Mouse (Mus musculus) neural tube, embryonic 11.5 days (tissue): ENCODE results near the gene Rps27rt. TPM values are rescaled to one million over a fixed set of nuclear protein-coding genes. Genes with fewer than 3 reads are reported as not detected.

ENCODE experiments used
- ATAC-seq: fragments of 200-750 bp; cut with Nextera tagmentation; 2 replicates; pipeline ENCODE4 v1.8.0; 2017; ENCODE audit warnings: moderate number of reproducible peaks, mild to moderate bottlenecking, moderate TSS enrichment, moderate library complexity; ENCODE audit not compliant: insufficient read depth, low FRiP score, low TSS enrichment
- DNase-seq: peaks from one replicate; pipeline ENCODE4 v3.0.0-alpha.2; 2015; ENCODE audit warnings: low spot score
- H3K27ac ChIP-seq: fragments of 300-500 bp; sonication (generic); 2 replicates; pipeline ENCODE4 v1.5.1; 2014; ENCODE audit warnings: low read depth, mild to moderate bottlenecking, low read length
- H3K27me3 ChIP-seq: fragments of 300-500 bp; sonication (generic); 2 replicates; pipeline ENCODE4 v1.6.1; 2014; ENCODE audit warnings: mild to moderate bottlenecking, low read length, mixed read lengths; ENCODE audit not compliant: control insufficient read depth, insufficient read depth
- H3K36me3 ChIP-seq: fragments of 300-500 bp; sonication (generic); 2 replicates; pipeline ENCODE4 v1.6.1; 2014; ENCODE audit warnings: mild to moderate bottlenecking, low read length, moderate library complexity, mixed read lengths; ENCODE audit not compliant: control insufficient read depth, insufficient read depth
- H3K4me1 ChIP-seq: fragments of 300-500 bp; sonication (generic); 2 replicates; pipeline ENCODE4 v1.6.1; 2014; ENCODE audit warnings: low read length, mixed read lengths; ENCODE audit not compliant: control insufficient read depth, insufficient read depth
- H3K4me2 ChIP-seq: fragments of 300-500 bp; sonication (generic); 2 replicates; pipeline ENCODE4 v1.6.1; 2014; ENCODE audit warnings: low read depth, mild to moderate bottlenecking, moderate library complexity
- H3K4me3 ChIP-seq: fragments of 300-500 bp; sonication (generic); 2 replicates; pipeline ENCODE4 v1.5.1; 2014; ENCODE audit warnings: low read depth, low read length
- H3K9ac ChIP-seq: fragments of 300-500 bp; sonication (generic); 2 replicates; pipeline ENCODE4 v1.6.1; 2014; ENCODE audit warnings: mild to moderate bottlenecking, low read length
- H3K9me3 ChIP-seq: fragments of 300-500 bp; sonication (generic); 2 replicates; pipeline ENCODE4 v1.6.1; 2016; ENCODE audit warnings: low read length; ENCODE audit not compliant: control insufficient read depth
- WGBS: fragments of 180-500 bp; shearing (Covaris S2); extraction: QIAGEN DNeasy Blood & Tissue Kit; methylation state at CpG from one replicate; pipeline ENCODE4 v1.1.7; 2014; 5-methylcytosine and 5-hydroxymethylcytosine counted together
- polyA plus RNA-seq: library from polyadenylated mRNA; unstranded; fragments of >200 nt; fragmentation: Nextera tagmentation; extraction: Ambion mirVana; gene quantifications from 2 replicates; pipeline ENCODE4 v1.2.1, GENCODE M21; 2014

Gene Rps27rt
- polyA plus RNA-seq, 1 experiment from 2014 or later, result 307 TPM

DNA sequence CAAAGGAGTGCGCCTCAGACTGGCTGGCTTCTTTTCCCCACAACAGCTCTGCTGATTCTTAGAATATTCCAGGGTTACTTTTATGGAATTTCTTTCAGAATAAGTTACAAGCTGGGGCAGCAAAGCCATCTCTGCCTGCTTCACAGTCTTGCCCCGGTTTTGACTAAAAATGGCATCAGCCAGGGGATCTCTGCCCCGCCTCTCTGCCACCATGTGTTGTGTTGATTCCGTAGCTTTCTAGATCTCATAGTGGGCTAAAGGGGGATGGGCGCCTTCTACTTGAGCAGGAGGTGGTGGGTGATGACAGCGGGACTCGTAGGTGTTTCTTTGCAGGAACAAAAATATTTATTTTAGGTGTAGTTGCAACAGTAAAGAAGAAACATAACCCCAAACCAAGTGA lies 25.7 kb upstream of the Rps27rt start:
- Histone ChIP-seq H3K27me3 (no peaks in the 10 kb centered on the region), H3K4me3 (no peak overlapping the region), H3K4me2 (no peak overlapping the region), H3K36me3 (no peaks in the 10 kb centered on the region), H3K27ac (no peak overlapping the region), H3K9ac (no peak overlapping the region), H3K9me3 (no peaks in the 10 kb centered on the region; the same call in 1 of the 2 replicates), H3K4me1 (no peaks in the 10 kb centered on the region)
- ATAC-seq (no peak), DNase-seq (no peak)
- WGBS, result 86% methylated on average over 7 of the region's 7 CpGs

DNA sequence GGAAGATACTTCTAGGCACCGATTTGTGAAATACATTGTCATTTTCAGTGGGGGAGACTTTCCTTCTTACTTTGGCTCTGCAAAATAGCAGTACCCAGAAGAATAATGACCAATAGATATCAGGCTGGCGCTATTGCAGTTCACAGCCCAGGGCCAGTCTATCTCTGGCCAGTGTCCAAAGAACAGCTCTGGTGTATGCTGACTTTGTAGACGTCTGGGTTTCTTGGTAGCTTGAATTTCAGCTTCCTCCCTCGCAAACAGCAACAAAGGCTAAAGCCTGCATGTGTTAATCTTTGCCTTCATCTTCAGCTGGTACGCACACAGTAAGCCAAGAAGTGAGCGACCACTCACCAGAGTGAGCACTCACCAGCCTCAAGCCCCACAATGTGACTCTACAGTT lies 25.2 kb upstream of the Rps27rt start:
- Histone ChIP-seq H3K27ac (no peak overlapping the region), H3K4me3 (no peak overlapping the region), H3K27me3 (no peaks in the 10 kb centered on the region), H3K4me1 (no peaks in the 10 kb centered on the region), H3K36me3 (no peaks in the 10 kb centered on the region), H3K9me3 (no peaks in the 10 kb centered on the region; the same call in 1 of the 2 replicates), H3K9ac (no peak overlapping the region), H3K4me2 (no peak overlapping the region)
- 90% methylated on average over 6 of the region's 6 CpGs for WGBS
- no peak for ATAC-seq
- DNase-seq, result no peak

DNA sequence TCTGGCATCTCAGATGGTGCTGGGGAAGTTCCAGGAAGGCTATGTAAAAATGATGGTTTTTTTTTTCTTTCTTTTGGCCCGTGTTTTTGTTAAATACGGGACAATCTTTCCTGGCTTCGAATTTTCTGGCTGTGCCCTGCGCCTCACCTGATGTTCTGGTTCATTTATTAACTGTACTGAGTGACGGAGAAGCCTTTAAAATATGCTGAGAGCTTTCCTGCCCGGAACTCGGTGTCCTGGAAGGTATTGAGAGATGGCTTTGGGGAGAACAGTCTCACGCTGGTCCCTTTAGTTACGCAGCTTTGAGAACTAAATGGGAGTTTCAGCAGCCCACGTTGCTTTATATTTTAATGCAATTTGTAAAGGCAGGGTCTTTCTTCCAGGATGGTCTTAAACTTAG lies 22.9 kb upstream of the Rps27rt start:
- no peaks in the 10 kb centered on the region for H3K4me1 ChIP-seq
- no peaks in the 10 kb centered on the region for H3K36me3 ChIP-seq
- no peak overlapping the region for H3K27ac ChIP-seq
- H3K4me3 ChIP-seq, result no peak overlapping the region
- no peak overlapping the region for H3K4me2 ChIP-seq
- H3K9ac ChIP-seq, result no peak overlapping the region
- no peaks in the 10 kb centered on the region for H3K27me3 ChIP-seq
- no peak for DNase-seq
- 70% methylated on average over 10 of the region's 10 CpGs for WGBS
- no peaks in the 10 kb centered on the region; the same call in 1 of the 2 replicates for H3K9me3 ChIP-seq
- ATAC-seq, result no peak

DNA sequence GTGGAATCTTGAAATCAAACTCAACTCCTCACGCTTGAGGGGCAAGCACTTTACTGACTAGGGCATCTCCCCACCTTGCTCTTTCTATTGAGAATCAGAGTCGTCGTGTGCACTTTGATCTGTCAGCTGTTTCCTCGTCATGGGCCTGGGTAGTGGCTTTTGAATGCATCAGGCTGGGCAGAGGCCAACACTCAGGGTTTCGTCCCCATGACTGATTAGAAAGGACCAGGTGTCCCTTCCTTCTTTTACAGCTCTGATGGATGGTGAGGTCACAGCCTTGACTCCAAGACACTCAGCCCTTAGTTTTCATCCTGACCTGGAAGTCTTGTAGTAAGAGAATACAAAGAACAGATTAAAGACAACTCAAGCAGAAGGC lies 17.2 kb upstream of the Rps27rt start:
- 72% methylated on average over 5 of the region's 5 CpGs for WGBS
- no peak overlapping the region for H3K4me2 ChIP-seq

DNA sequence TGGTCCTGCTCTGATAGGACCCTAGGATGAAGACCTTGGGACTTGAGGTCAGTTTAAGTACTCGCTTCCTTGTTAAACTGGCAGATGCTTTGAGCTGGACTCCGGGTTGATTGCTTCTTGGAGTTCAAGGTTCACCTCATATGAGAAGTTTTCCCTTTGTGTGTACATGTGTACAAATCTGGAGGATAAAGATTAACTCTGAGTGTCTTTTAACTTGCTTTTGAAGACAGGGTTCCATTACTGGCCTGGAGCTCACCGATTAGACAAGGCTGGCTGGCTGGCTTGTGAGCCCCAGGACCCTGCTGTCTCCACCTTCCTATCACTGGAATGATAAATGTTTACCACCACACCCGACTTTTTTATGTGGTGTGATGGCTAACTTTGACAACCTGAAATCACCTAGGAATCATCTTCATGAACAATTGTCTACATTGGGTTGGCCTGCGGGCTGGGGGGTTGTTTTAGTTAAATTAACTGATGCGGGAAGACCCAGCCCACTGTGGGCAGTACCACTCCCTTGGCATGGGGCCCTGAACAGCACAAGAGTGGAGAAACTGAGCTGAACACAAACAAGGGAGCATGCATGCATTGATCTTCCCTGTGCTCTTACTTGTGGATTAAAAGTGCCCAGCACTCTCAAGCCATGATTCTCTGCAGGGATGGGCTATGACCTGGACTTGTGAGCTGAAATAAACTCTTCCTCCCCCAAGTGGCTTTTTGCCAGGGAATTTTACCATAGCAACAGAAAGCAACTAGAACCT lies 16.7 kb upstream of the Rps27rt start:
- Histone ChIP-seq H3K4me1 (no peaks in the 10 kb centered on the region), H3K36me3 (no peaks in the 10 kb centered on the region), H3K9ac (no peak overlapping the region), H3K4me3 (no peak overlapping the region), H3K4me2 (no peak overlapping the region), H3K27me3 (no peaks in the 10 kb centered on the region), H3K9me3 (no peaks in the 10 kb centered on the region), H3K27ac (no peak overlapping the region)
- no peak for ATAC-seq
- no peak for DNase-seq
- whole genome bisulfite sequencing, result 87% methylated on average over 6 of the region's 6 CpGs

More for the DNA sequence above, 17.2 kb upstream of the Rps27rt start:
- H3K9ac ChIP-seq, result no peak overlapping the region
- no peaks in the 10 kb centered on the region for H3K9me3 ChIP-seq
- DNase-seq (no peak), ATAC-seq (no peak)
- H3K4me1 ChIP-seq, result no peaks in the 10 kb centered on the region
- no peak overlapping the region for H3K27ac ChIP-seq
- no peak overlapping the region for H3K4me3 ChIP-seq
- H3K36me3 ChIP-seq, result no peaks in the 10 kb centered on the region
- H3K27me3 ChIP-seq, result no peaks in the 10 kb centered on the region

DNA sequence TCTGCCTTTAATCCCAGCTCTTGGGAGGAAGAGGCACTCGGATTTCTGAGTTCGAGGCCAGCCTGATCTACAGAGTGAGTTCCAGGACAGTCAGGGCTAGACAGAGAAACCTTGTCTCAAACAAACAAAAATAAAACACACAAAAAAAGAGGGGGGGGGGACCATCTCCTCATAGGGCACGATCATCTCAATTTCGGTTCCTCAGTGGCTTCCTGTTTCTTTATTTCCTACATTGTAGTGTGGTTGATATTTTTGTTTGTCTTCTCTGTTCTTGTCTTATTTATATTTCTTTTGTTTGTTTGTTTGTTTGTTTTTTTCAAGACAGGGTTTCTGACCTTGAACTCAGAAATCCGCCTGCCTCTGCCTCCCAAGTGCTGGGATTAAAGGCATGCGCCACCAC lies 13.9 kb upstream of the Rps27rt start:
- H3K4me1 ChIP-seq, result no peaks in the 10 kb centered on the region
- H3K27me3 ChIP-seq, result no peaks in the 10 kb centered on the region
- H3K27ac ChIP-seq, result no peak overlapping the region
- ATAC-seq (no peak), DNase-seq (no peak)
- 95% methylated on average over 6 of the region's 6 CpGs for WGBS
- no peaks in the 10 kb centered on the region for H3K36me3 ChIP-seq
- H3K4me2 ChIP-seq, result no peak overlapping the region
- no peaks in the 10 kb centered on the region for H3K9me3 ChIP-seq
- H3K4me3 ChIP-seq, result no peak overlapping the region
- H3K9ac ChIP-seq, result no peak overlapping the region

DNA sequence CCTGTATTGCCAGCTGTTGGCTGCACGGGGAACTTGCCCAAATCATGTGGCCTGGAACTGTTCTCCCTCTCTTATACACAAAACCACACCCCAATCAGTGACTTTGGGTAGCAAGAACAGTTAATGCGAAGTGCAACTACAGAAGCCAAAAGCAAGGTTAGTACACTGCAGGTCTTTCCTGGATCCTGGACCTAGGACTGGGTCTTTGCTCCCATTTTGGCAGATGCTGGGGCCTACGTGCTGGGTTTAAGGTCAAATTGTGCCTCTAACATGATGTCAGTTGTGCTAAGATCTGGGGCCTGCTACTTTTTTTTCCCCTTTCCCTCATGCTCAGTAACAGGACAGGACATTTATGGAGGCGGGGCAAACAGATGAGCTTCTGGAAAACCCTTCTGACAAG lies 13.2 kb upstream of the Rps27rt start:
- Histone ChIP-seq H3K9me3 (no peaks in the 10 kb centered on the region), H3K4me3 (no peak overlapping the region), H3K27ac (no peak overlapping the region), H3K27me3 (no peaks in the 10 kb centered on the region), H3K4me2 (no peak overlapping the region), H3K4me1 (no peaks in the 10 kb centered on the region), H3K9ac (no peak overlapping the region), H3K36me3 (no peaks in the 10 kb centered on the region)
- WGBS, result 88% methylated on average over 4 of the region's 4 CpGs
- DNase-seq (no peak), ATAC-seq (no peak)

DNA sequence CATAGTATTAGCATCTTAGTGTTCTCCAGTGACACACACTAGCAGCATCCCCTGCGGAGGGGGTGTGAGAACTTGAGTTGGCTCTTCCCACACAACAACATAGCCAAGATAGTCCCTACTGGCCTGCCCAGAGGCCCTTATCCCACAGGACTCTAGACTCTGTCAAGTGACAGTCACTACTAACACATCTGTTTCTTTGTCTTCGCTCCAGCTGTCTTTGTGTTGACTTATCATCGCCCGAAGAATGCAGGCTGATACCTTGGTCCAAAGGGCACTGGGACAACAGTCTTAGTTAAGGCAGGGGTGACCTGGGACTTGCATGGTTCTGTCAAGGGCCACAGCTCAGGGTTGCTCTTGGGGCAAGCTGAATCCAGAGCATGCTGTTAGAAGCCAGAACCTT lies 12.7 kb upstream of the Rps27rt start:
- Histone ChIP-seq H3K4me2 (no peak overlapping the region), H3K9ac (no peak overlapping the region), H3K36me3 (no peaks in the 10 kb centered on the region), H3K9me3 (no peaks in the 10 kb centered on the region), H3K27me3 (no peaks in the 10 kb centered on the region), H3K27ac (no peak overlapping the region), H3K4me1 (no peaks in the 10 kb centered on the region), H3K4me3 (no peak overlapping the region)
- no peak for ATAC-seq
- DNase-seq, result no peak
- 87% methylated on average over 4 of the region's 4 CpGs for WGBS

DNA sequence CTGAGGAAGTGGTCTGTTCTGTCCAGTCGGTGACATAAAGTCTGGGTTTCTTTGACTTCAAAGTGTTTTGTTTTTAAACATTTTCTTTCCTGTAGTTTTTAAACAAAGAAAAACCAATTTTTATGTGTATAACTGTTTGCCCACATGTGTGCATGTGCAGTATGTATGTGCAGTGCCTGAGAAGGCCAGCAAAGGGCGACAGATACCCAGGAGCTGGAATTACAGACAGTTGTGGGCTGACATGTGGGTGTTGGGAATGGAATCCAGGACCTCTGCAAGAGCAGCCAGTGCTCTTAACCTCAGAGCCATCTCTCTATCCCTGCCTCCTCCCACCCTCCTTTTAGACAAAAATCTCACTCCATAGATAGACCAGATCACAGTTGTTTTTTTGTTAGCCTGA lies 10.0 kb upstream of the Rps27rt start:
- Histone ChIP-seq H3K9me3 (no peaks in the 10 kb centered on the region), H3K9ac (no peak overlapping the region), H3K27ac (no peak overlapping the region), H3K4me3 (no peak overlapping the region), H3K27me3 (no peaks in the 10 kb centered on the region), H3K4me1 (no peaks in the 10 kb centered on the region), H3K36me3 (no peaks in the 10 kb centered on the region), H3K4me2 (no peak overlapping the region)
- DNase-seq (no peak), ATAC-seq (no peak)
- WGBS, result 94% methylated on average over 2 of the region's 2 CpGs
